Mouse (Mus musculus) heart, embryonic 10.5 days (tissue): ENCODE measurements around the gene Tff2. TPM values are rescaled to one million over a fixed set of nuclear protein-coding genes. Genes with fewer than 3 reads are reported as not detected.

Experiments used
- DNase-seq: peaks from one replicate; pipeline ENCODE4 v3.0.0-alpha.2; 2017; ENCODE audit warnings: low spot score
- H3K27ac ChIP-seq: fragments of 300-500 bp; sonication (generic); 2 replicates; pipeline ENCODE4 v1.5.1; 2016; ENCODE audit warnings: mild to moderate bottlenecking
- H3K27me3 ChIP-seq: fragments of 300-500 bp; sonication (generic); 2 replicates; pipeline ENCODE4 v1.6.1; 2016; ENCODE audit warnings: mild to moderate bottlenecking; ENCODE audit not compliant: poor library complexity, insufficient read depth, severe bottlenecking
- H3K36me3 ChIP-seq: fragments of 300-500 bp; sonication (generic); 2 replicates; pipeline ENCODE4 v1.6.1; 2016; ENCODE audit warnings: mild to moderate bottlenecking, moderate library complexity
- H3K4me1 ChIP-seq: fragments of 300-500 bp; sonication (generic); 2 replicates; pipeline ENCODE4 v1.6.1; 2016; ENCODE audit warnings: mild to moderate bottlenecking
- H3K4me3 ChIP-seq: fragments of 300-500 bp; sonication (generic); 2 replicates; pipeline ENCODE4 v1.5.1; 2016; ENCODE audit warnings: mild to moderate bottlenecking, moderate library complexity
- H3K9me3 ChIP-seq: fragments of 300-500 bp; sonication (generic); 2 replicates; pipeline ENCODE4 v1.6.1; 2016; ENCODE audit warnings: mild to moderate bottlenecking, moderate library complexity
- WGBS: fragments of 180-500 bp; shearing (Covaris S2); methylation state at CpG from one replicate; pipeline ENCODE4 v1.1.7; 2016; 5-methylcytosine and 5-hydroxymethylcytosine counted together
- polyA plus RNA-seq: library from polyadenylated mRNA; unstranded; fragments of >200 nt; fragmentation: Nextera tagmentation; extraction: Ambion mirVana; gene quantifications from 2 replicates; pipeline ENCODE4 v1.2.1, GENCODE M21; 2016

Gene Tff2
- polyA plus RNA-seq, 1 experiment from 2014 or later: not detected

DNA sequence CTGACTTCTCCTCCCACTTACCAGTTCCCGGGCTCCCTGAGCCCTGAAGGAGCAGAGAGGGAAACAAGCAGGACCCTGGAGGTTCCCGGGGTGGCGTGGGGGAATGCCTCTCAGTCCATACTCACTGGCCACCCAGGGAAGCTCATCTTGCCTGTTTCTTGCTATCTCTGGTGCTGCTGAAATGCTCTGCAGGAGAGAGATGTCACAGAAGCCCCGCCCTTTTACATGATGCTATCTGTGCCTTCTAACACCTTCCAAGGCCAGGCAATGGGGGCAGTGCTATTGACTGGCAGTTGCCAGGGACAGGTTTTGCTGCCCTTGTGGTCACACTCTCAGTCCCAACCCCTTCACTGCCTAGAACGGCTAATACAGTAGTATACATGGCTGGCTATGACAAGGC is 45.3 kb downstream of the Tff2 start:
- Histone ChIP-seq H3K27me3 (peaks cover 9% of the 10 kb centered on the region; the same call in 1 of the 2 replicates), H3K27ac (no peak overlapping the region), H3K4me3 (no peak overlapping the region), H3K9me3 (no peaks in the 10 kb centered on the region), H3K36me3 (0 out of 2 replicates have a peak, but pooled peaks cover 5% of the 10 kb centered on the region), H3K4me1 (peaks cover 8% of the 10 kb centered on the region)
- no peak for DNase-seq
- 58% methylated on average over 5 of the region's 5 CpGs for WGBS

DNA sequence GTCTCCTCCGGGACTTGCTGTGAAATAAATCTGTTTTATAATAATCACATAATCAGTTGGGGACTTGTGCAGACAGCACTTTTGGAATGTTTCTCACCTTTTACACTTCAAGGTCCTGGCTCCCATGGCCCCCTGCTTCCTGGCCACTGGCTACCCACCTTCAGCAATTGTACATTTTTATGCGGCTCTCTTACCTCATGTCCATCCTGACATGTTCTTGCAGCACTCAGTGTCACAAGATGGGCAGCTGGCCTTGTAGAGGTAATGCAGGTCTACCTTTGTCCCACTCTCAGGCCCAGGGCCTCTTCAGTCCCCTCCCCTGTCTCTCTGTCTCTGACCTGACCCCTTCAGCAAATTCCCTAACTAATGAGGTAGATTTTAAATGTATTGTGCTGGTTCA is 47.2 kb downstream of the Tff2 start:
- Histone ChIP-seq H3K27ac (no peak overlapping the region), H3K9me3 (peaks cover 3% of the 10 kb centered on the region; the same call in 1 of the 2 replicates), H3K27me3 (peaks cover 9% of the 10 kb centered on the region; the same call in 1 of the 2 replicates), H3K4me1 (peaks cover 16% of the 10 kb centered on the region), H3K36me3 (peaks cover 11% of the 10 kb centered on the region), H3K4me3 (no peak overlapping the region)
- no peak for DNase-seq
- WGBS: 98% methylated on average over 2 of the region's 2 CpGs

- 86% methylated on average over 7 of the region's 7 CpGs for WGBS
- no peak overlapping the region for H3K27ac ChIP-seq
- peaks cover 28% of the 10 kb centered on the region for H3K4me1 ChIP-seq
- H3K9me3 ChIP-seq: peaks cover 3% of the 10 kb centered on the region; the same call in 1 of the 2 replicates
- peaks cover 9% of the 10 kb centered on the region; the same call in 1 of the 2 replicates for H3K27me3 ChIP-seq
- peaks cover 11% of the 10 kb centered on the region for H3K36me3 ChIP-seq
- no peak overlapping the region for H3K4me3 ChIP-seq
- DNase-seq: no peak
These were observed 48.5 kb downstream of the Tff2 start for GRCm38 (mm10) chr17:31095570-31095969.

GRCm38 (mm10) chr17:31094781-31095180 is 49.3 kb downstream of the Tff2 start:
- 56% methylated on average over 5 of the region's 5 CpGs for WGBS
- H3K27ac ChIP-seq: no peak overlapping the region
- H3K36me3 ChIP-seq: peaks cover 11% of the 10 kb centered on the region
- no peak overlapping the region for H3K4me3 ChIP-seq
- H3K27me3 ChIP-seq: peaks cover 9% of the 10 kb centered on the region; the same call in 1 of the 2 replicates
- peaks cover 3% of the 10 kb centered on the region; the same call in 1 of the 2 replicates for H3K9me3 ChIP-seq
- no peak for DNase-seq
- peaks cover 36% of the 10 kb centered on the region for H3K4me1 ChIP-seq

Other genes with a start within 250 kb of the Tff2 start
- gene Glp1r, start 242.5 kb downstream of the Tff2 start, polyA plus RNA-seq: 0.10 TPM in 1 of 2 replicates, not detected in the other
- 0.06 and 0.11 TPM in 2 replicates for gene Umodl1, start 189.6 kb downstream of the Tff2 start, polyA plus RNA-seq
- 4.9 and 6.0 TPM in 2 replicates for gene Abcg1, start 86.6 kb downstream of the Tff2 start, polyA plus RNA-seq
- gene Tff3, start 14.6 kb downstream of the Tff2 start, polyA plus RNA-seq: 0.50 TPM in 1 of 2 replicates, not detected in the other
- 0.33 TPM in 1 of 2 replicates, not detected in the other for gene Tff1, start 21.0 kb upstream of the Tff2 start, polyA plus RNA-seq
- gene Tmprss3, start 54.7 kb upstream of the Tff2 start, polyA plus RNA-seq: not detected in 2 replicates
- 0.75 and 3.0 TPM in 2 replicates for gene Ubash3a, start 63.6 kb upstream of the Tff2 start, polyA plus RNA-seq
- gene Rsph1, start 133.1 kb upstream of the Tff2 start, polyA plus RNA-seq: 1.8 and 2.4 TPM in 2 replicates
- 3.9 and 4.8 TPM in 2 replicates for gene Slc37a1, start 142.5 kb upstream of the Tff2 start, polyA plus RNA-seq
- gene Pde9a, start 241.9 kb upstream of the Tff2 start, polyA plus RNA-seq: 5.9 and 14.4 TPM in 2 replicates